Mouse (Mus musculus) heart, embryonic 10.5 days (tissue): Measurements from ENCODE around the gene Atr. TPM values are rescaled to one million over a fixed set of nuclear protein-coding genes. Genes with fewer than 3 reads are reported as not detected.

ENCODE experiments used
- DNase-seq: peaks from one replicate; pipeline ENCODE4 v3.0.0-alpha.2; 2017; ENCODE audit warnings: low spot score
- H3K27ac ChIP-seq: fragments of 300-500 bp; sonication (generic); 2 replicates; pipeline ENCODE4 v1.5.1; 2016; ENCODE audit warnings: mild to moderate bottlenecking
- H3K27me3 ChIP-seq: fragments of 300-500 bp; sonication (generic); 2 replicates; pipeline ENCODE4 v1.6.1; 2016; ENCODE audit warnings: mild to moderate bottlenecking; ENCODE audit not compliant: poor library complexity, insufficient read depth, severe bottlenecking
- H3K36me3 ChIP-seq: fragments of 300-500 bp; sonication (generic); 2 replicates; pipeline ENCODE4 v1.6.1; 2016; ENCODE audit warnings: mild to moderate bottlenecking, moderate library complexity
- H3K4me1 ChIP-seq: fragments of 300-500 bp; sonication (generic); 2 replicates; pipeline ENCODE4 v1.6.1; 2016; ENCODE audit warnings: mild to moderate bottlenecking
- H3K4me3 ChIP-seq: fragments of 300-500 bp; sonication (generic); 2 replicates; pipeline ENCODE4 v1.5.1; 2016; ENCODE audit warnings: mild to moderate bottlenecking, moderate library complexity
- H3K9me3 ChIP-seq: fragments of 300-500 bp; sonication (generic); 2 replicates; pipeline ENCODE4 v1.6.1; 2016; ENCODE audit warnings: mild to moderate bottlenecking, moderate library complexity
- whole genome bisulfite sequencing: fragments of 180-500 bp; shearing (Covaris S2); methylation state at CpG from one replicate; pipeline ENCODE4 v1.1.7; 2016; 5-methylcytosine and 5-hydroxymethylcytosine counted together
- polyA plus RNA-seq: library from polyadenylated mRNA; unstranded; fragments of >200 nt; fragmentation: Nextera tagmentation; extraction: Ambion mirVana; gene quantifications from 2 replicates; pipeline ENCODE4 v1.2.1, GENCODE M21; 2016

The Atr gene
- polyA plus RNA-seq, 1 experiment from 2014 or later = 13.6 TPM

DNA sequence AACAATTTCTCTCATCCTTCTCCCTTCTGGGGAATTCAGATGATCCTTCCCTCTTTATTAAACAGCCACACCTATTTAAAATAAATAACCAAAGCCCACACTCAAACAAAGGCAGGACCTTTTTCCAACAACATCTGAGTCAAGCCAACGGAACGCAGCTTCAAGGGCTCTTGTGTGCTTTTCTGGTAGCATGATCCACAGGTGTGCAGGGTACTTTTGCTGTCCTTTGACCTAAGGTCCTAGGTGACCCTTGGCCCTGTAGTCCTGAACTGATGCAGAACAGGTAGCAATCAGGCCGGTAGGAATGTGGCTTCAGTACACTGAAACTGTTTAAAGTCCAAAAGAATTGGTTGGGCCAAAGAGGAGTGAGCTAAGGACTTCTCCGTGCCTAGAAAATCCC, 11.7 kb upstream of the Atr start:
- Histone ChIP-seq H3K9me3 (no peaks in the 10 kb centered on the region), H3K36me3 (no peaks in the 10 kb centered on the region), H3K27ac (no peak overlapping the region), H3K4me3 (no peak overlapping the region; the same call in 1 of the 2 replicates), H3K27me3 (peaks cover 32% of the 10 kb centered on the region), H3K4me1 (peaks cover 9% of the 10 kb centered on the region; the same call in 1 of the 2 replicates)
- 63% methylated on average over 4 of the region's 4 CpGs for WGBS
- no peak for DNase-seq

DNA sequence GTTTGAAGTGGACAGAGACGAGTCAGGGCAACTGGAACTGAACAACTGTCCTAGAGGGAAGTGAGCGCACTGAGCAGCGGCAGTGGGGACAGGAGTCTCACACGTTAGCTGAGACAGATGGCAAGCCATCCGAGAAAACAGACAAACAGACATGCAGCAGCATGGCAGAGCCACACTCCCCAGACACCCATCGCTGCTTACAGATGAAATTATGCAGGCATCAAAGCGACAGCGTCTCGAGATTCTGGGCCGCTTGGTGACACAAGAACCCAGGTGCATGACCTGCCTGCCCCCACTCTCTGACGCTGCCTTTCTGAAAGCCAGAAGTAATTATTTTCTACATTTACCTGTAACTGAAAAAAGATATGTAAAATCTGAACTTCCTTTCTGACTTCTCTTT, 5.7 kb upstream of the Atr start:
- Histone ChIP-seq H3K4me1 (no peaks in the 10 kb centered on the region; the same call in 1 of the 2 replicates), H3K27me3 (peaks cover 1% of the 10 kb centered on the region; the same call in 1 of the 2 replicates), H3K36me3 (no peaks in the 10 kb centered on the region), H3K4me3 (no peak overlapping the region), H3K9me3 (no peaks in the 10 kb centered on the region), H3K27ac (no peak overlapping the region)
- DNase-seq = no peak
- 64% methylated on average over 11 of the region's 11 CpGs for WGBS

GRCm38 (mm10) chr9:95852896-95853295, 4.5 kb upstream of the Atr start:
- no peaks in the 10 kb centered on the region for H3K27me3 ChIP-seq
- DNase-seq = no peak
- H3K36me3 ChIP-seq = no peaks in the 10 kb centered on the region
- H3K9me3 ChIP-seq = no peaks in the 10 kb centered on the region
- peaks cover 4% of the 10 kb centered on the region; the same call in 1 of the 2 replicates for H3K4me1 ChIP-seq
- no peak overlapping the region for H3K4me3 ChIP-seq
- WGBS = 27% methylated on average over 4 of the region's 4 CpGs
- no peak overlapping the region for H3K27ac ChIP-seq

- Histone ChIP-seq H3K27ac (no peak overlapping the region), H3K9me3 (no peaks in the 10 kb centered on the region), H3K27me3 (no peaks in the 10 kb centered on the region), H3K4me1 (peaks cover 4% of the 10 kb centered on the region; the same call in 1 of the 2 replicates), H3K36me3 (no peaks in the 10 kb centered on the region), H3K4me3 (no peak overlapping the region)
- no peak for DNase-seq
- WGBS = 75% methylated on average over 2 of the region's 2 CpGs
These were observed 2.5 kb upstream of the Atr start for GRCm38 (mm10) chr9:95854891-95855290.

DNA sequence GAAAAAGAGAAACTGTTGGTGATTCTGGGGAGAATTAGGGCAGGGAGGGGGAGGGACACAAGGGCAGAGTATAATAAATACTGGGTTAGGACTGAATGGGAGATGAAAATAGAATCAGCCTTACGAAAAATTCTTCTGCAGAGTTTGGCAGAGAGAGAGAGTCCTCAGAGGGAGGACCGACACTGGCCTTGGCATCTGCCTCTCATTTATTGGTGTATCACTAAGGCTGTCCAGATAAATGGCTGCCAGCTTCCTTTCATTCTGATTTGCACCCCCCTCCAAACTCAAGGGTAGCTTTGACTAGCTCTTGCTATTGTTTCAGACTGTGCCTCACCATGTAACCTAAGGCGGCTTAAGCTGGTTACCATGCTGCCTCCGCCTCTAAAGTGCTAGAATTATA, 1.4 kb upstream of the Atr start:
- 84% methylated on average over 4 of the region's 4 CpGs for WGBS
- no peaks in the 10 kb centered on the region for H3K27me3 ChIP-seq
- H3K4me1 ChIP-seq = peaks cover 4% of the 10 kb centered on the region; the same call in 1 of the 2 replicates
- no peak for DNase-seq
- H3K27ac ChIP-seq = no peak overlapping the region
- no peaks in the 10 kb centered on the region for H3K9me3 ChIP-seq
- no peaks in the 10 kb centered on the region for H3K36me3 ChIP-seq
- H3K4me3 ChIP-seq = no peak overlapping the region

DNA sequence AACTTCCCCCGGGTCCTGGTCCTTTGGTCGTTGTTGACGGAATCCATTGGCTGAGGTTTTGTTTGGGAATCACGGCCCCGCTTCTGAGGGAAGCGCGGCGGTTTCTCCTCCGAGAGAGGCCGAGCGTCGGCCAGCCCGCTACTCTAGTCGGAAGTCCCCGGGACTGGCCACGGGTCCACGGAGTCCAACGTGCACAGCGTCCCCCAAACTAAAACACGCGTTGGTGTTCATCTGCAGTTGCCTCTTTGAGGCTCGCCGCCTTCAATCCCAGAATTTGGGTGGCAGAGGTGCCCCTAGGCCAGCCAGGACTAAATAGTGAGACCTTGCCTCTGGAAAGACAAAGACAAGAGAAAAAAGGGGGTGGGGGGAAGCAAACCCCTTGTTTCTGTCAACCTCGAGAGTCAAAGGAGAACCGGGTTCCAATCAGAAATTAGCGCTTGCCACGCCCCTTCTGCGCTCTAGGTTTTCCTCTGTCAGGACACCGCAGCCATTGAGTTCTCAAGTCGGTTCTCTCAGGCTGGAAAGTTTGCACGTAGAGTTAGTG, 702 bp downstream of the Atr start:
- H3K36me3 ChIP-seq = peaks cover 3% of the 10 kb centered on the region; the same call in 1 of the 2 replicates
- H3K27me3 ChIP-seq = no peaks in the 10 kb centered on the region
- peak; percentile 84 for DNase-seq
- under 1% methylated on average over 31 of the region's 31 CpGs for WGBS
- H3K27ac ChIP-seq = peak overlapping the region; percentile 96
- H3K4me1 ChIP-seq = 0 out of 2 replicates have a peak, but pooled peaks cover 4% of the 10 kb centered on the region
- no peaks in the 10 kb centered on the region for H3K9me3 ChIP-seq
- peak overlapping the region; percentile 92 for H3K4me3 ChIP-seq

- no peak for DNase-seq
- Histone ChIP-seq H3K9me3 (no peaks in the 10 kb centered on the region), H3K27ac (no peak overlapping the region), H3K36me3 (peaks cover 21% of the 10 kb centered on the region), H3K27me3 (no peaks in the 10 kb centered on the region), H3K4me3 (no peak overlapping the region), H3K4me1 (no peaks in the 10 kb centered on the region)
- 89% methylated on average over 5 of the region's 5 CpGs for WGBS
These were observed 20.8 kb downstream of the Atr start for GRCm38 (mm10) chr9:95878246-95878645.

DNA sequence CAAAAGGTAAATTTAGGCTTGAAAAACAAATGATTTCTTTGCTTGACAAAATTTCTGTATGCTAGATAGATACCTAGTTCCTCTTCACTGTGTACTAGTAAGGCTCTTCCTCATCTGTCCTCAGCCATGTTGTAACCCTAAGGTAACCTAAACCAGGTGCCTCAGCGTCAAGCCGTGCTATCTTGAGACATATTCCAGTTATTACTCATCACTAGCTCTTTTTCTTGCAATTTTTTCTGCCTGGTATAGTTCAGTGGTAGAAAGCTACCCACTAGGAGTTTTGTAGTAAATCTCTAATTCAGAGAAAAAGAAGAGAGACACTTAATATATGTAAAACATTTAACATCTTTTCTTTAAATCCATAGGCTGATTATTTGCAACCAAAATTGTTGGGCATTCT, 25.4 kb downstream of the Atr start:
- Histone ChIP-seq H3K27me3 (no peaks in the 10 kb centered on the region), H3K9me3 (no peaks in the 10 kb centered on the region), H3K36me3 (peaks cover 29% of the 10 kb centered on the region), H3K27ac (no peak overlapping the region), H3K4me1 (no peaks in the 10 kb centered on the region), H3K4me3 (no peak overlapping the region)
- DNase-seq = no peak
- 93% methylated on average over 2 of the region's 2 CpGs for whole genome bisulfite sequencing

DNA sequence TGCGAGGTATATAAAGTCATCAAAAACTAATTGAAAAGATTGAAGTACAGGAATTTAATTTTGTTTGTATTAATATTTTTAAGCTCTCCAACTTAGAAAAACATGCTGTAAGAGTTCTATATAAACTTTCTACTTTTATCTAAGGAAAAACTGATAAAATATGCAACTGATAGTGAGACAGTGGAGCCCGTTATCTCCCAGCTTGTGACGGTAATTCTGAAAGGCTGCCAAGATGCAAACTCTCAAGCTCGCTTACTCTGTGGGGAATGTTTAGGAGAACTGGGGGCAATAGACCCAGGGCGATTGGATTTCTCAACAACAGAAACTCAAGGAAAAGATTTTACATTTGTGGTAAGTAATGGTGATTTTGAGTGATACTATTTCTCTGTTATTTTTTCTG, 40.0 kb downstream of the Atr start:
- Histone ChIP-seq H3K4me1 (no peaks in the 10 kb centered on the region), H3K4me3 (no peak overlapping the region), H3K27ac (no peak overlapping the region), H3K27me3 (no peaks in the 10 kb centered on the region), H3K36me3 (peaks cover 46% of the 10 kb centered on the region), H3K9me3 (no peaks in the 10 kb centered on the region)
- DNase-seq = no peak
- WGBS = 69% methylated on average over 5 of the region's 5 CpGs

DNA sequence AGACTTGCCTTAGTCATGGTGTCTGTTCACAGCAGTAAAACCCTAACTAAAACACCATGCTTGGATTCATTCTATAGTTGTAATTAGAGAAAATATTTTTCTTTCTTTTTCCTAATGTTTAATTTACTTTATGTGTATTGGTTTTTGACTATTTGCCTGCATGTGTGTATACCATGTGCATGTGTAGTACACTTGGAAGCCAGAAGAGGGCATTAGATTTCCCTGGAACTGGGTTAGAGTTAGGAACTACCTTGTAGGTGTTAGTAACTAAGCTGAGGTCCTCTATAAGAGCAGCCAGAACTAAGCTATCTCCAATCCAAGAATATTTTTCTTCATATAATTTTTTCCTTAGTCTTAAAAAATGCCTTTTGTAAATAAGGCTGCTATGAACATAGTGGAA, 75.5 kb downstream of the Atr start:
- no peak overlapping the region for H3K4me3 ChIP-seq
- no peak for DNase-seq
- H3K27ac ChIP-seq = no peak overlapping the region
- H3K4me1 ChIP-seq = no peaks in the 10 kb centered on the region
- H3K36me3 ChIP-seq = peaks cover 22% of the 10 kb centered on the region
- H3K9me3 ChIP-seq = no peaks in the 10 kb centered on the region
- no peaks in the 10 kb centered on the region for H3K27me3 ChIP-seq

DNA sequence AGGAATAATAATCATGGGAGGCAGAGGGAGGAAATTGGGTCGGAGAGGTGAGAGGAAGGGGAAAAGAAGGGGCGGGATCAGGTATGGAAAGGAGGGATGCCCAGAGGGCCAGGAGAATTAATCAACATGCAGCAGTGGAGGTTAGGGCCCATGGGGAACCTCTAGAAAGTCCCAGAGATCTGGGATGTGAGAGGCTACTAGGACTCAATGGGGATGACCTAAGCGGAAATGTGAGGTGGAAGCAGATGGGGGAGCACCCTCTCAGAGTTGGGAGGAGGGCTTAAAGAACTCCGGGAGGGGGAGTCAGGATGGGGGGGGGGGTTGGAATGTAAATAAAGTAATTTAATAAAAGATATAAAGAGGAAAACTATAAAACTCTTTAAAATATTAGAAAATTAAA, 96.3 kb downstream of the Atr start:
- H3K36me3 ChIP-seq = peaks cover 6% of the 10 kb centered on the region; the same call in 1 of the 2 replicates
- WGBS = 82% methylated on average over 4 of the region's 4 CpGs
- no peaks in the 10 kb centered on the region for H3K9me3 ChIP-seq
- H3K4me3 ChIP-seq = peak overlapping the region; percentile 99
- DNase-seq = no peak
- H3K27me3 ChIP-seq = no peaks in the 10 kb centered on the region
- H3K27ac ChIP-seq = peak overlapping the region; percentile 99; the same call in 1 of the 2 replicates
- peaks cover 9% of the 10 kb centered on the region; the same call in 1 of the 2 replicates for H3K4me1 ChIP-seq

DNA sequence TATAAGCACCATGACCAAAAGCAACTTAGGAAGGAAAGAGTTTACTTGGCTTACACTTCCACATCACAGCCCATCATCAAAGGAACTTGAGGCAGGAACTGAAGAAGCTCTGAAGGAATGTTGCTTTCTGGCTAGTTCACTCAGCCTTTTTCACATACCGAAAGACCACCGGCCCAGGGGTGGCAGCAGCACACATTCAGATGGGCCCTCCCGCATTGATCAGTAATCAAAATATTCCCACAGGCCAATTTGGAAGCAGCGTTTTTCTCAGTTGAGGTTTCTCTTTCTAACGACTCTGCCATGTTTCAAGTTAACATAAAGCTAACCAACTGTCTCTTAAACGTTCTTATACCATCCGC, 96.8 kb downstream of the Atr start:
- DNase-seq = peak; percentile 75
- Histone ChIP-seq H3K4me3 (peak overlapping the region; percentile 99), H3K27me3 (no peaks in the 10 kb centered on the region), H3K27ac (peak overlapping the region; percentile 99), H3K4me1 (peaks cover 9% of the 10 kb centered on the region; the same call in 1 of the 2 replicates), H3K9me3 (no peaks in the 10 kb centered on the region), H3K36me3 (peaks cover 5% of the 10 kb centered on the region; the same call in 1 of the 2 replicates)
- under 1% methylated on average over 7 of the region's 7 CpGs for WGBS

- H3K4me3 ChIP-seq = peak within 1 kb of the TSS; percentile 99
- H3K4me1 ChIP-seq = peaks cover 13% of the 10 kb centered on the region; the same call in 1 of the 2 replicates
- no peaks in the 10 kb centered on the region for H3K27me3 ChIP-seq
- peak; percentile 95 for DNase-seq
- under 1% methylated on average over 57 of the region's 57 CpGs for WGBS
- H3K36me3 ChIP-seq = peaks cover 5% of the 10 kb centered on the region; the same call in 1 of the 2 replicates
- peak within 1 kb of the TSS; percentile 99 for H3K27ac ChIP-seq
- H3K9me3 ChIP-seq = no peaks in the 10 kb centered on the region
These were observed 97.4 kb downstream of the Atr start, which contains the start of gene Xrn1 for GRCm38 (mm10) chr9:95954585-95955461. Gene Xrn1, plus strand, starts transcription at chr9:95954760.
